Mouse (Mus musculus) embryonic fibroblast, embryonic 13.5 days (primary cell): ENCODE measurements around the gene Actr3b.

ENCODE experiments used
- CTCF ChIP-seq: IDR thresholded peaks from 2 replicates; pipeline ENCODE4 v1.5.1; 2011; ENCODE audit warnings: mild to moderate bottlenecking, control low read depth, low read length, moderate library complexity, borderline replicate concordance; ENCODE audit not compliant: insufficient read depth
- POLR2A ChIP-seq: IDR thresholded peaks from 2 replicates; pipeline ENCODE4 v1.6.1; 2011; ENCODE audit warnings: low read depth, mild to moderate bottlenecking, control low read depth, low read length, moderate library complexity

GRCm38 (mm10) chr5:25723016-25723415 is 36.8 kb upstream of the Actr3b start:
- no peak for TF ChIP-seq POLR2A
- no peak for TF ChIP-seq CTCF
